Mouse (Mus musculus) forebrain, embryonic 16.5 days (tissue): ENCODE measurements around the gene F2rl3. TPM values are rescaled to one million over a fixed set of nuclear protein-coding genes. Genes with fewer than 3 reads are reported as not detected.
A peak's percentile ranks its signal among the peaks of the same experiment; 100 is the strongest.

ENCODE experiments used
- ATAC-seq: fragments of 200-750 bp; cut with Nextera tagmentation; 2 replicates; pipeline ENCODE4 v1.8.0; 2017; ENCODE audit warnings: mild to moderate bottlenecking, moderate library complexity
- H3K27ac ChIP-seq: fragments of 300-500 bp; sonication (generic); 2 replicates; pipeline ENCODE4 v1.5.1; 2014; ENCODE audit warnings: low read length, control low read depth
- H3K27me3 ChIP-seq: fragments of 300-500 bp; sonication (generic); replicated peaks from 2 replicates; pipeline ENCODE4 v1.6.1; 2014; ENCODE audit warnings: low read length; ENCODE audit not compliant: control insufficient read depth, insufficient read depth
- H3K36me3 ChIP-seq: fragments of 300-500 bp; sonication (generic); 2 replicates; pipeline ENCODE4 v1.6.1; 2014; ENCODE audit not compliant: control insufficient read depth, insufficient read depth
- H3K4me1 ChIP-seq: fragments of 300-500 bp; sonication (generic); replicated peaks from 2 replicates; pipeline ENCODE4 v1.6.1; 2014; ENCODE audit warnings: low read length; ENCODE audit not compliant: control insufficient read depth, insufficient read depth
- H3K4me2 ChIP-seq: fragments of 300-500 bp; sonication (generic); 2 replicates; pipeline ENCODE4 v1.6.1; 2014; ENCODE audit warnings: mild to moderate bottlenecking, low read length, control low read depth
- H3K4me3 ChIP-seq: fragments of 300-500 bp; sonication (generic); replicated peaks from 2 replicates; pipeline ENCODE4 v1.5.1; 2014; ENCODE audit warnings: mild to moderate bottlenecking, low read length, control low read depth
- H3K9ac ChIP-seq: fragments of 300-500 bp; sonication (generic); replicated peaks from 2 replicates; pipeline ENCODE4 v1.6.1; 2014; ENCODE audit warnings: low read depth, low read length, control low read depth
- H3K9me3 ChIP-seq: fragments of 300-500 bp; sonication (generic); 2 replicates; pipeline ENCODE4 v1.6.1; 2016; ENCODE audit warnings: low read length; ENCODE audit not compliant: control insufficient read depth
- WGBS: fragments of 180-500 bp; shearing (Covaris S2); extraction: QIAGEN DNeasy Blood & Tissue Kit; methylation state at CpG from one replicate; pipeline ENCODE4 v1.1.7; 2014; 5-methylcytosine and 5-hydroxymethylcytosine counted together
- polyA plus RNA-seq: library from polyadenylated mRNA; unstranded; fragments of >200 nt; fragmentation: Nextera tagmentation; extraction: Ambion mirVana; gene quantifications from 2 replicates; pipeline ENCODE4 v1.2.1, GENCODE M21; 2015

The F2rl3 gene
- polyA plus RNA-seq = 0.19 and 0.41 TPM in 2 replicates

GRCm38 (mm10) chr8:72761322-72762051, at the start of gene F2rl3:
F2rl3 (plus strand) TSS chr8:72761880.
- Histone ChIP-seq H3K27me3 (no peaks in the 10 kb centered on the region), H3K4me3 (no peak within 1 kb of the TSS)

GRCm38 (mm10) chr8:72712569-72712968, 49.1 kb upstream of the F2rl3 start:
- ATAC-seq = no peak
- no peaks in the 10 kb centered on the region for H3K4me1 ChIP-seq
- 69% methylated on average over 6 of the region's 6 CpGs for WGBS

More at GRCm38 (mm10) chr8:72761322-72762051, at the start of gene F2rl3:
- no peak for ATAC-seq
- H3K27ac ChIP-seq = no peak within 1 kb of the TSS
- no peaks in the 10 kb centered on the region for H3K4me1 ChIP-seq
- H3K9me3 ChIP-seq = no peaks in the 10 kb centered on the region
- H3K4me2 ChIP-seq = no peak within 1 kb of the TSS
- peaks cover 18% of the 10 kb centered on the region for H3K36me3 ChIP-seq
- 88% methylated on average over 7 of the region's 7 CpGs for whole genome bisulfite sequencing
- H3K9ac ChIP-seq = no peak within 1 kb of the TSS

GRCm38 (mm10) chr8:72716594-72716993, 45.1 kb upstream of the F2rl3 start:
- Histone ChIP-seq H3K9ac (no peak overlapping the region), H3K27ac (no peak overlapping the region), H3K4me3 (no peak overlapping the region), H3K36me3 (no peaks in the 10 kb centered on the region), H3K4me1 (no peaks in the 10 kb centered on the region), H3K9me3 (no peaks in the 10 kb centered on the region), H3K27me3 (no peaks in the 10 kb centered on the region), H3K4me2 (no peak overlapping the region)
- WGBS = 89% methylated on average over 5 of the region's 5 CpGs
- ATAC-seq = no peak

More at GRCm38 (mm10) chr8:72712569-72712968, 49.1 kb upstream of the F2rl3 start:
- H3K27me3 ChIP-seq = no peaks in the 10 kb centered on the region
- no peak overlapping the region for H3K4me3 ChIP-seq
- no peak overlapping the region for H3K9ac ChIP-seq
- H3K27ac ChIP-seq = no peak overlapping the region
- H3K36me3 ChIP-seq = no peaks in the 10 kb centered on the region
- H3K9me3 ChIP-seq = no peaks in the 10 kb centered on the region
- H3K4me2 ChIP-seq = no peak overlapping the region

- no peak overlapping the region for H3K4me3 ChIP-seq
- no peak overlapping the region for H3K9ac ChIP-seq
- no peak overlapping the region for H3K27ac ChIP-seq
- H3K36me3 ChIP-seq = peaks cover 3% of the 10 kb centered on the region; the same call in 1 of the 2 replicates
- no peaks in the 10 kb centered on the region for H3K27me3 ChIP-seq
- ATAC-seq = no peak
- no peak overlapping the region for H3K4me2 ChIP-seq
- H3K4me1 ChIP-seq = peaks cover 10% of the 10 kb centered on the region
- no peaks in the 10 kb centered on the region for H3K9me3 ChIP-seq
- WGBS = 36% methylated on average over 1 of the region's 1 CpGs
Measured at GRCm38 (mm10) chr8:72720541-72720940, 41.1 kb upstream of the F2rl3 start.

GRCm38 (mm10) chr8:72722769-72723650, 38.7 kb upstream of the F2rl3 start, which contains the start of gene Sin3b:
Sin3b (plus strand) TSS chr8:72723285.
- Histone ChIP-seq H3K4me2 (peak within 1 kb of the TSS; percentile 91), H3K4me3 (peak within 1 kb of the TSS; percentile 83), H3K27me3 (no peaks in the 10 kb centered on the region), H3K36me3 (peaks cover 22% of the 10 kb centered on the region), H3K9me3 (no peaks in the 10 kb centered on the region), H3K27ac (no peak within 1 kb of the TSS), H3K4me1 (peaks cover 10% of the 10 kb centered on the region), H3K9ac (peak within 1 kb of the TSS; percentile 95)
- ATAC-seq = peak; percentile 99
- 14% methylated on average over 56 of the region's 56 CpGs for WGBS

- H3K4me1 ChIP-seq = peaks cover 10% of the 10 kb centered on the region
- peaks cover 25% of the 10 kb centered on the region for H3K36me3 ChIP-seq
- H3K9ac ChIP-seq = peak overlapping the region; percentile 95
- no peaks in the 10 kb centered on the region for H3K27me3 ChIP-seq
- H3K4me2 ChIP-seq = peak overlapping the region; percentile 91
- H3K9me3 ChIP-seq = no peaks in the 10 kb centered on the region
- H3K27ac ChIP-seq = no peak overlapping the region
- peak overlapping the region; percentile 83 for H3K4me3 ChIP-seq
- WGBS = under 1% methylated on average over 30 of the region's 30 CpGs
- ATAC-seq = peak; percentile 37
Measured at GRCm38 (mm10) chr8:72723651-72724001, 38.1 kb upstream of the F2rl3 start.

GRCm38 (mm10) chr8:72728636-72729035, 33.0 kb upstream of the F2rl3 start:
- H3K9ac ChIP-seq = no peak overlapping the region
- peaks cover 60% of the 10 kb centered on the region for H3K36me3 ChIP-seq
- H3K27me3 ChIP-seq = no peaks in the 10 kb centered on the region
- peak; percentile 39 for ATAC-seq
- H3K4me1 ChIP-seq = peaks cover 10% of the 10 kb centered on the region
- no peak overlapping the region for H3K27ac ChIP-seq
- H3K4me2 ChIP-seq = no peak overlapping the region
- WGBS = 81% methylated on average over 1 of the region's 1 CpGs
- H3K9me3 ChIP-seq = no peaks in the 10 kb centered on the region
- no peak overlapping the region for H3K4me3 ChIP-seq

- no peak for ATAC-seq
- no peaks in the 10 kb centered on the region for H3K27me3 ChIP-seq
- no peak overlapping the region for H3K4me2 ChIP-seq
- H3K9me3 ChIP-seq = no peaks in the 10 kb centered on the region
- H3K36me3 ChIP-seq = peaks cover 62% of the 10 kb centered on the region
- no peak overlapping the region for H3K27ac ChIP-seq
- no peaks in the 10 kb centered on the region for H3K4me1 ChIP-seq
- no peak overlapping the region for H3K9ac ChIP-seq
- WGBS = 88% methylated on average over 5 of the region's 5 CpGs
- H3K4me3 ChIP-seq = no peak overlapping the region
Measured at GRCm38 (mm10) chr8:72735001-72735400, 26.7 kb upstream of the F2rl3 start.

GRCm38 (mm10) chr8:72736868-72737267, 24.8 kb upstream of the F2rl3 start:
- ATAC-seq = no peak
- H3K4me3 ChIP-seq = no peak overlapping the region
- H3K9me3 ChIP-seq = no peaks in the 10 kb centered on the region
- no peaks in the 10 kb centered on the region for H3K27me3 ChIP-seq
- no peak overlapping the region for H3K27ac ChIP-seq
- H3K9ac ChIP-seq = no peak overlapping the region
- H3K4me2 ChIP-seq = no peak overlapping the region
- no peaks in the 10 kb centered on the region for H3K4me1 ChIP-seq
- H3K36me3 ChIP-seq = peaks cover 49% of the 10 kb centered on the region
